Comparison of ENCODE assay signal across 20 mouse cellular contexts in the genomic region with DNA sequence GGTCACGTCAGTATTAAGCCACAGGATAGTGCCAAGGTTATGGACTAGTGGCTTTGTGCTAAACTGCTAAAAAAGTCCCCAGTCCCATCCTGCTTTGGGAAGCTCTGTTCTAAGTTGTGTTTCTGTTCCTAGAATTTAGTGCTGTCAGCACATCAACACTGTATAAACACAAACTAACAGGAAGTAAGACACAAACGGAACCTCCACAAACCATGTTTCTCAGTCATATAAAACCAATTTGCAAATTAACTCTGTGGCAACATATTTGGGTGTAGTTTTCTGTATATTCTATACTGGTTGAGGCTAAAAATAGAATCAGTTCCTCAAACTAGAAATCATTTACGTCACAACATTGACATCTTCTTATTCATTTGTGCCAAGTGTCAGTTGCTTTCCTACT.
DNase-seq lines count a peak whose midpoint lies in the region; ATAC-seq lines count a peak whose summit lies in the region.
"Had no signal": no experiment of that assay in that cellular context is flagged by ENCODE, and none has a peak within 500 bp of the region (broad histone marks: within the 10 kb centered on the region; RNA-seq: fewer than 3 reads in every experiment).

No protein-coding gene starts in this region.

- H3K4me1 ChIP-seq in liver, embryonic 16.5 days (ENCODE audit: control insufficient read depth, low read depth, low read length): no peaks in the 10 kb centered on the region
- H3K4me1 ChIP-seq: embryonic facial prominence, embryonic 12.5 days; heart, embryonic 12.5 days; hindbrain, embryonic 10.5 days; hindbrain, embryonic 15.5 days had no signal

- H3K27ac ChIP-seq in liver, embryonic 16.5 days (ENCODE audit: low read length): no peak overlapping the region
- H3K27ac ChIP-seq: embryonic facial prominence, embryonic 12.5 days; hindbrain, embryonic 10.5 days; hindbrain, embryonic 15.5 days had no signal

- H3K4me3 ChIP-seq in liver, embryonic 16.5 days (ENCODE audit: low read depth, low read length): no peak overlapping the region
- H3K4me3 ChIP-seq: embryonic facial prominence, embryonic 12.5 days; heart, embryonic 12.5 days; hindbrain, embryonic 10.5 days; hindbrain, embryonic 15.5 days had no signal

- no peak overlapping the region for H3K9ac ChIP-seq in liver, embryonic 16.5 days (ENCODE audit: low read depth, low read length)
- H3K9ac ChIP-seq: embryonic facial prominence, embryonic 12.5 days; heart, embryonic 12.5 days; hindbrain, embryonic 15.5 days had no signal

- H3K36me3 ChIP-seq in liver, embryonic 16.5 days (ENCODE audit: control insufficient read depth, insufficient read depth): no peaks in the 10 kb centered on the region
- H3K36me3 ChIP-seq: embryonic facial prominence, embryonic 12.5 days; heart, embryonic 12.5 days; hindbrain, embryonic 10.5 days; hindbrain, embryonic 15.5 days had no signal

- 38% methylated on average over 3 of the region's 3 CpGs for WGBS in liver, embryonic 16.5 days (ENCODE audit: insufficient replicate concordance)

- H3K4me2 ChIP-seq in liver, embryonic 16.5 days (ENCODE audit: low read depth, low read length): no peak overlapping the region
- H3K4me2 ChIP-seq: embryonic facial prominence, embryonic 12.5 days; heart, embryonic 12.5 days; hindbrain, embryonic 15.5 days had no signal

- DNase-seq in liver (no peak), 416B (ENCODE audit: low read depth) (peak; percentile 4)
- DNase-seq in heart, adult 11 months: no peak
- no peak for DNase-seq in urinary bladder, postnatal 14 days (ENCODE audit: low spot score)
- DNase-seq: adrenal gland, adult 2 months; adrenal gland, postnatal 25 days; cerebellum, adult 8-10 months; cerebellum, postnatal 14 days; gastrocnemius, postnatal 10 days had no signal

- H3K27me3 ChIP-seq in liver, embryonic 16.5 days (ENCODE audit: control insufficient read depth, insufficient read depth, low read depth, low read length): no peaks in the 10 kb centered on the region
- H3K27me3 ChIP-seq: CH12.LX; embryonic facial prominence, embryonic 12.5 days; heart, embryonic 12.5 days; hindbrain, embryonic 15.5 days; Patski had no signal

- ATAC-seq in liver, embryonic 16.5 days (ENCODE audit: low read depth): 0 out of 2 replicates have a peak, but pooled peaks have one; percentile 13
- peak; percentile 92 for ATAC-seq in granulocyte monocyte progenitor cell, adult 5-6 weeks (replicated peaks; ENCODE audit: poor library complexity, severe bottlenecking)
- peak; percentile 83 for ATAC-seq in monocyte, adult 5-6 weeks (replicated peaks; ENCODE audit: insufficient number of reproducible peaks, low FRiP score, low TSS enrichment, poor library complexity, severe bottlenecking)
- ATAC-seq: activated CD4-positive, CD25-positive, alpha-beta regulatory T cell, adult 4 months; forebrain, embryonic 16.5 days; Patski had no signal

- no peaks in the 10 kb centered on the region for H3K9me3 ChIP-seq in liver, embryonic 16.5 days (replicated peaks; ENCODE audit: control insufficient read depth, low read length)
- H3K9me3 ChIP-seq: embryonic facial prominence, embryonic 12.5 days; heart, embryonic 12.5 days; hindbrain, embryonic 10.5 days; hindbrain, embryonic 15.5 days had no signal

Comparison
In these comparisons a context has a peak if more than half of its experiments do, and no peak if none do; other contexts are left out.
1. ATAC-seq: peak in every context shown above with its lines; median percentile 92 in granulocyte monocyte progenitor cell, adult 5-6 weeks; 83 in monocyte, adult 5-6 weeks; 13 in liver, embryonic 16.5 days.